Mouse (Mus musculus): ENCODE measurements around the gene Mbl2. TPM values are rescaled to one million over a fixed set of nuclear protein-coding genes. Genes with fewer than 3 reads are reported as not detected.
"Not testable (repeated sequence)": the region's sequence is repeated elsewhere in the genome, so short reads cannot be mapped to it uniquely, and the experiment has no call there.

Gene Mbl2
- total and polyA plus RNA-seq, 2 experiments from 2014 or later = not detected

GRCm38 (mm10) chr19:30205874-30206273 is 26.9 kb upstream of the Mbl2 start:
- no peak overlapping the region for H3K9ac ChIP-seq (replicated peaks; ENCODE audit: low read length, poor library complexity, severe bottlenecking)
- H3K27ac ChIP-seq (ENCODE audit: low read depth, low read length) = no peak overlapping the region
- WGBS = 80% methylated on average over 4 of the region's 4 CpGs
- H3K36me3 ChIP-seq (ENCODE audit: insufficient read depth, low read length) = no peaks in the 10 kb centered on the region
- no peaks in the 10 kb centered on the region for H3K27me3 ChIP-seq (ENCODE audit: insufficient read depth, low read length)
- no peak overlapping the region for H3K4me3 ChIP-seq (ENCODE audit: low read depth, low read length)
- no peak for TF ChIP-seq CTCF (IDR thresholded peaks at IDR 0.05)
- no peak overlapping the region for H3K4me2 ChIP-seq (ENCODE audit: low read depth, low read length, poor library complexity, severe bottlenecking)
- ATAC-seq (ENCODE audit: low FRiP score) = no peak
- no peaks in the 10 kb centered on the region for H3K4me1 ChIP-seq (ENCODE audit: insufficient read depth, low read length)
- DNase-seq (ENCODE audit: low spot score) = no peak
- H3K9me3 ChIP-seq (ENCODE audit: low read length) = no peaks in the 10 kb centered on the region

GRCm38 (mm10) chr19:30206981-30207380 is 25.8 kb upstream of the Mbl2 start:
- Histone ChIP-seq H3K9ac (replicated peaks; ENCODE audit: low read length, poor library complexity, severe bottlenecking) (no peak overlapping the region), H3K4me2 (ENCODE audit: low read depth, low read length, poor library complexity, severe bottlenecking) (no peak overlapping the region), H3K4me1 (ENCODE audit: insufficient read depth, low read length) (no peaks in the 10 kb centered on the region), H3K36me3 (ENCODE audit: insufficient read depth, low read length) (no peaks in the 10 kb centered on the region), H3K9me3 (ENCODE audit: low read length) (no peaks in the 10 kb centered on the region), H3K27me3 (ENCODE audit: insufficient read depth, low read length) (no peaks in the 10 kb centered on the region), H3K27ac (ENCODE audit: low read depth, low read length) (no peak overlapping the region), H3K4me3 (ENCODE audit: low read depth, low read length) (no peak overlapping the region)
- TF ChIP-seq CTCF (IDR thresholded peaks at IDR 0.05) = no peak
- ATAC-seq (ENCODE audit: low FRiP score) (no peak), DNase-seq (ENCODE audit: low spot score) (no peak)
- WGBS = 85% methylated on average over 1 of the region's 1 CpGs

GRCm38 (mm10) chr19:30209006-30209405 is 23.7 kb upstream of the Mbl2 start:
- H3K4me3 ChIP-seq (ENCODE audit: low read depth, low read length); H3K9me3 ChIP-seq (ENCODE audit: low read length); H3K36me3 ChIP-seq (ENCODE audit: insufficient read depth, low read length); H3K27ac ChIP-seq (ENCODE audit: low read depth, low read length); H3K27me3 ChIP-seq (ENCODE audit: insufficient read depth, low read length); ATAC-seq (ENCODE audit: low FRiP score); H3K9ac ChIP-seq (replicated peaks; ENCODE audit: low read length, poor library complexity, severe bottlenecking); DNase-seq (ENCODE audit: low spot score); H3K4me1 ChIP-seq (ENCODE audit: insufficient read depth, low read length); H3K4me2 ChIP-seq (ENCODE audit: low read depth, low read length, poor library complexity, severe bottlenecking): not testable (repeated sequence)
- 88% methylated on average over 7 of the region's 8 CpGs for WGBS

- TF ChIP-seq CTCF (IDR thresholded peaks at IDR 0.05) = no peak
- H3K4me3 ChIP-seq (ENCODE audit: low read depth, low read length) = no peak overlapping the region
- no peak overlapping the region for H3K4me2 ChIP-seq (ENCODE audit: low read depth, low read length, poor library complexity, severe bottlenecking)
- H3K9ac ChIP-seq (replicated peaks; ENCODE audit: low read length, poor library complexity, severe bottlenecking) = no peak overlapping the region
- H3K4me1 ChIP-seq (ENCODE audit: insufficient read depth, low read length) = no peaks in the 10 kb centered on the region
- H3K27ac ChIP-seq (ENCODE audit: low read depth, low read length) = no peak overlapping the region
- ATAC-seq (ENCODE audit: low FRiP score) = no peak
- no peaks in the 10 kb centered on the region for H3K36me3 ChIP-seq (ENCODE audit: insufficient read depth, low read length)
- DNase-seq (ENCODE audit: low spot score) = no peak
- no peaks in the 10 kb centered on the region for H3K9me3 ChIP-seq (ENCODE audit: low read length)
- H3K27me3 ChIP-seq (ENCODE audit: insufficient read depth, low read length) = no peaks in the 10 kb centered on the region
- WGBS = 24% methylated on average over 2 of the region's 2 CpGs
These were observed 18.7 kb upstream of the Mbl2 start for GRCm38 (mm10) chr19:30214026-30214425.

GRCm38 (mm10) chr19:30215736-30216135 is 17.0 kb upstream of the Mbl2 start:
- not testable (repeated sequence) for H3K36me3 ChIP-seq (ENCODE audit: insufficient read depth, low read length); H3K9me3 ChIP-seq (ENCODE audit: low read length); DNase-seq (ENCODE audit: low spot score); H3K4me1 ChIP-seq (ENCODE audit: insufficient read depth, low read length); H3K4me2 ChIP-seq (ENCODE audit: low read depth, low read length, poor library complexity, severe bottlenecking); H3K27ac ChIP-seq (ENCODE audit: low read depth, low read length); H3K27me3 ChIP-seq (ENCODE audit: insufficient read depth, low read length); H3K9ac ChIP-seq (replicated peaks; ENCODE audit: low read length, poor library complexity, severe bottlenecking); ATAC-seq (ENCODE audit: low FRiP score); H3K4me3 ChIP-seq (ENCODE audit: low read depth, low read length)
- WGBS = 70% methylated on average over 2 of the region's 2 CpGs

GRCm38 (mm10) chr19:30216186-30216585 is 16.6 kb upstream of the Mbl2 start:
- DNase-seq (ENCODE audit: low spot score) (no peak), ATAC-seq (ENCODE audit: low FRiP score) (no peak)
- Histone ChIP-seq H3K9me3 (ENCODE audit: low read length) (no peaks in the 10 kb centered on the region), H3K27ac (ENCODE audit: low read depth, low read length) (no peak overlapping the region), H3K9ac (replicated peaks; ENCODE audit: low read length, poor library complexity, severe bottlenecking) (no peak overlapping the region), H3K4me3 (ENCODE audit: low read depth, low read length) (no peak overlapping the region), H3K27me3 (ENCODE audit: insufficient read depth, low read length) (no peaks in the 10 kb centered on the region), H3K36me3 (ENCODE audit: insufficient read depth, low read length) (no peaks in the 10 kb centered on the region), H3K4me2 (ENCODE audit: low read depth, low read length, poor library complexity, severe bottlenecking) (no peak overlapping the region), H3K4me1 (ENCODE audit: insufficient read depth, low read length) (no peaks in the 10 kb centered on the region)
- 86% methylated on average over 4 of the region's 4 CpGs for whole genome bisulfite sequencing
- no peak for TF ChIP-seq CTCF (IDR thresholded peaks at IDR 0.05)
